Mouse (Mus musculus): ENCODE data around the gene Gucy2c. TPM values are rescaled to one million over a fixed set of nuclear protein-coding genes. Genes with fewer than 3 reads are reported as not detected.

Gucy2c gene
- polyA plus RNA-seq, 1 experiment from 2014 or later, result 0.06 TPM

DNA sequence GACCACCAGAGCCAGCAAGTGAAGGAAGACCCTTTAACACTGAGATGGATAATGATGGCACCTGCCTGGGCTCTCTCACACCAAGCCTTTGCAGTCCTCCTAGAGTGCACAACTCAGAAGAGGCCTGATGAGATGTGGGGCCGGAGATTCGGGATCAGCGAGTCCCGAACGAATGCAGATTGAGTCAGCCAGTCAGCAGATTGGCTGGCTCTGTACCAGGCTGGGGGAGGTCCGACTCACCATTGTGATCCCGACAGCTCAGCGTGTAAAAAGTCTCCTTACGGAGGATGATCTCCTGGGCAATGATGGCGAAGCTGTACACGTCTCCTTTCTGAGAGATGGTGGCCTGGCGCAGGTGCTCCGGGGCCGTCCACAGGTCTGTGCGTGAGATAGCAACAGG lies 61.1 kb downstream of the Gucy2c start:
- Histone ChIP-seq H3K36me3 (no peaks in the 10 kb centered on the region), H3K4me1 (no peaks in the 10 kb centered on the region), H3K27me3 (no peaks in the 10 kb centered on the region), H3K9ac (no peak overlapping the region), H3K4me2 (no peak overlapping the region), H3K9me3 (no peaks in the 10 kb centered on the region), H3K27ac (no peak overlapping the region), H3K4me3 (no peak overlapping the region)
- ATAC-seq (ENCODE audit: insufficient number of reproducible peaks, low FRiP score, low TSS enrichment, low read depth), result no peak
- WGBS, result 90% methylated on average over 15 of the region's 15 CpGs

DNA sequence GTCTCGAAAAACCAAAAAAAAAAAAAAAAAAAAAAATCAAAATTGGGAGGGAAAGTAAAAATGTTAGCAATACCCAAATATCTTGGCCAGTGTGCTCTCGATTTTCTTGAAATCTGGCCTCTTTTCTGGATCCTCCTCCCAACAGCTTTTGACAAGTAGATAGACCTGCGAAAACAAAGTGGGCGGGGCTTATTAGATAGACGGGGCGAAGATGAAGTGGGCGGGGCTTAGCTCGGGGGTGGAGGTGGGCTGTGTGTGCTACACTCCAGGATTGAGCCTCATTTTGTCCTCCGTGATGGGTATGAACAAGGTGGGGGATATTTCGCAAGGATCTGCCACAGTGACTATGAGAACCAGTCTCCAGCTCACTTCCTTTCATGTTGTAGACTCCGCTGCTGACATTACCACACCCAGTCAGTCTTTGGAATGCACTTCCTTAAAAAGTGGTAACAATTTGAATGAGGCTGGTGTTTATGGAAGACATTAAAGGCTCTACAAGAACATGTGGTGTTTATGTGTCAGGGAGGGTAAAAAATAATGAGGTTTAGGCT lies 65.6 kb downstream of the Gucy2c start:
- no peaks in the 10 kb centered on the region for H3K27me3 ChIP-seq
- no peak overlapping the region for H3K4me2 ChIP-seq
- no peaks in the 10 kb centered on the region for H3K4me1 ChIP-seq
- H3K36me3 ChIP-seq, result no peaks in the 10 kb centered on the region
- WGBS, result 77% methylated on average over 10 of the region's 11 CpGs
- H3K4me3 ChIP-seq, result no peak overlapping the region
- no peak for ATAC-seq (ENCODE audit: insufficient number of reproducible peaks, low FRiP score, low TSS enrichment, low read depth)
- no peak overlapping the region for H3K27ac ChIP-seq
- no peak overlapping the region for H3K9ac ChIP-seq
- H3K9me3 ChIP-seq, result no peaks in the 10 kb centered on the region

DNA sequence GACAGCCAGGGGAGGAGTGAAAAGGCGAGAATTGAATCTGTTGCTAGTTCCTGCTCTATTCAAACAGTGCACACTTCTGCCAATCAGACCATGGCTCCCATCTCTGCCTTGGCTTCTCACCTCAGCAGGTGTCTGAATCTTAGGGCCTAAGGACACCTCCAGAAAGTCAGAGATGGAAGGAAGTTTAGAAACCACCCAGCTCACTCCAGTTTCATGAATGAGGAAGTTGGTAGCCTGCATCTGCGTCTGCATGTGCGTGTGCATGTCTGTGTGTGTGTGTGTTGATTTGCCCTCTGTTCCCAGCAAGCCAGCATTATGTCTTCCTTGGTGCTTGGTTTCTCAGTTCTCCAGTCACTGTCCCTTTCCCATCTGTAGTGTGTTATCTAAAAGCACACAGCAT lies 67.5 kb downstream of the Gucy2c start:
- H3K4me3 ChIP-seq, result no peak overlapping the region
- 72% methylated on average over 3 of the region's 3 CpGs for WGBS
- no peaks in the 10 kb centered on the region for H3K4me1 ChIP-seq
- no peak overlapping the region for H3K27ac ChIP-seq
- H3K36me3 ChIP-seq, result no peaks in the 10 kb centered on the region
- no peaks in the 10 kb centered on the region for H3K9me3 ChIP-seq
- H3K27me3 ChIP-seq, result no peaks in the 10 kb centered on the region
- no peak for ATAC-seq (ENCODE audit: insufficient number of reproducible peaks, low FRiP score, low TSS enrichment, low read depth)
- no peak overlapping the region for H3K4me2 ChIP-seq
- no peak overlapping the region for H3K9ac ChIP-seq

GRCm38 (mm10) chr6:136710408-136710807 lies 71.2 kb downstream of the Gucy2c start:
- no peak for ATAC-seq (ENCODE audit: insufficient number of reproducible peaks, low FRiP score, low TSS enrichment, low read depth)
- Histone ChIP-seq H3K4me1 (no peaks in the 10 kb centered on the region), H3K9me3 (no peaks in the 10 kb centered on the region), H3K36me3 (no peaks in the 10 kb centered on the region), H3K9ac (no peak overlapping the region), H3K4me3 (no peak overlapping the region), H3K27ac (no peak overlapping the region), H3K4me2 (no peak overlapping the region), H3K27me3 (no peaks in the 10 kb centered on the region)
- WGBS, result 81% methylated on average over 5 of the region's 5 CpGs

- Histone ChIP-seq H3K27ac (no peak overlapping the region), H3K9me3 (no peaks in the 10 kb centered on the region), H3K4me3 (no peak overlapping the region), H3K9ac (no peak overlapping the region), H3K4me1 (no peaks in the 10 kb centered on the region), H3K4me2 (no peak overlapping the region), H3K27me3 (no peaks in the 10 kb centered on the region), H3K36me3 (no peaks in the 10 kb centered on the region)
- no peak for ATAC-seq (ENCODE audit: insufficient number of reproducible peaks, low FRiP score, low TSS enrichment, low read depth)
- WGBS, result 77% methylated on average over 6 of the region's 6 CpGs
These were observed 73.0 kb downstream of the Gucy2c start for GRCm38 (mm10) chr6:136708597-136708996.

DNA sequence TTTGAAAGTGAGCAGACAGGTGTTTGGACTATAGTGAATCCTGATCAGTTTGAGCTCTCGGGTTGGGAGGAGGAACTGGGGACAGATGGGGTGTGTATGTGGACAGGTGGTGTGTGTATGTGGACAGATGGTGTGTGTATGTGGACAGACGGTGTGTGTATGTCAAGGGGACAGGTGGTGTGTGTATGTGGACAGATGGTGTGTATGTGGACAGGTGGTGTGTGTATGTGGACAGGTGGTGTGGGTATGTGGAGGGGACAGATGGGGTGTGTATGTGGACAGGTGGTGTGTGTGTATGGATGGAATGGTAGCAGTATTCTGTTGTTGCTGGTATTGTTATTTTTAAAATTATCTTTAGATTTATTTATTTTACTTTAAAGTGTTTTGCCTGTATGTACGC lies 79.7 kb downstream of the Gucy2c start:
- H3K9me3 ChIP-seq, result no peaks in the 10 kb centered on the region
- H3K4me3 ChIP-seq, result no peak overlapping the region
- 88% methylated on average over 3 of the region's 3 CpGs for WGBS
- no peak for ATAC-seq (ENCODE audit: insufficient number of reproducible peaks, low FRiP score, low TSS enrichment, low read depth)
- H3K36me3 ChIP-seq, result no peaks in the 10 kb centered on the region
- H3K9ac ChIP-seq, result no peak overlapping the region
- H3K27me3 ChIP-seq, result no peaks in the 10 kb centered on the region
- H3K4me2 ChIP-seq, result no peak overlapping the region
- no peaks in the 10 kb centered on the region for H3K4me1 ChIP-seq
- H3K27ac ChIP-seq, result no peak overlapping the region

GRCm38 (mm10) chr6:136701185-136701584 lies 80.4 kb downstream of the Gucy2c start:
- no peaks in the 10 kb centered on the region for H3K27me3 ChIP-seq
- no peak for ATAC-seq (ENCODE audit: insufficient number of reproducible peaks, low FRiP score, low TSS enrichment, low read depth)
- WGBS, result 75% methylated on average over 5 of the region's 5 CpGs

GRCm38 (mm10) chr6:136691314-136691713 lies 90.3 kb downstream of the Gucy2c start:
- Histone ChIP-seq H3K27me3 (no peaks in the 10 kb centered on the region), H3K4me2 (no peak overlapping the region), H3K9me3 (no peaks in the 10 kb centered on the region), H3K27ac (no peak overlapping the region), H3K4me3 (no peak overlapping the region), H3K4me1 (peaks cover 9% of the 10 kb centered on the region; the same call in 1 of the 2 replicates), H3K36me3 (no peaks in the 10 kb centered on the region), H3K9ac (no peak overlapping the region)
- ATAC-seq (ENCODE audit: insufficient number of reproducible peaks, low FRiP score, low TSS enrichment, low read depth), result no peak
- WGBS, result 91% methylated on average over 6 of the region's 6 CpGs

More at GRCm38 (mm10) chr6:136701185-136701584, 80.4 kb downstream of the Gucy2c start:
- Histone ChIP-seq H3K27ac (no peak overlapping the region), H3K36me3 (no peaks in the 10 kb centered on the region), H3K4me2 (no peak overlapping the region), H3K9me3 (no peaks in the 10 kb centered on the region), H3K4me1 (no peaks in the 10 kb centered on the region), H3K9ac (no peak overlapping the region), H3K4me3 (no peak overlapping the region)

- no peak overlapping the region for H3K9ac ChIP-seq
- WGBS, result 76% methylated on average over 5 of the region's 5 CpGs
- no peak for ATAC-seq (ENCODE audit: insufficient number of reproducible peaks, low FRiP score, low TSS enrichment, low read depth)
- H3K27ac ChIP-seq, result no peak overlapping the region; the same call in 1 of the 2 replicates
- H3K36me3 ChIP-seq, result no peaks in the 10 kb centered on the region
- H3K4me1 ChIP-seq, result peaks cover 9% of the 10 kb centered on the region; the same call in 1 of the 2 replicates
- H3K9me3 ChIP-seq, result no peaks in the 10 kb centered on the region
- no peak overlapping the region for H3K4me3 ChIP-seq
- H3K4me2 ChIP-seq, result no peak overlapping the region
- no peaks in the 10 kb centered on the region for H3K27me3 ChIP-seq
These were observed 91.0 kb downstream of the Gucy2c start for GRCm38 (mm10) chr6:136690527-136690926.

DNA sequence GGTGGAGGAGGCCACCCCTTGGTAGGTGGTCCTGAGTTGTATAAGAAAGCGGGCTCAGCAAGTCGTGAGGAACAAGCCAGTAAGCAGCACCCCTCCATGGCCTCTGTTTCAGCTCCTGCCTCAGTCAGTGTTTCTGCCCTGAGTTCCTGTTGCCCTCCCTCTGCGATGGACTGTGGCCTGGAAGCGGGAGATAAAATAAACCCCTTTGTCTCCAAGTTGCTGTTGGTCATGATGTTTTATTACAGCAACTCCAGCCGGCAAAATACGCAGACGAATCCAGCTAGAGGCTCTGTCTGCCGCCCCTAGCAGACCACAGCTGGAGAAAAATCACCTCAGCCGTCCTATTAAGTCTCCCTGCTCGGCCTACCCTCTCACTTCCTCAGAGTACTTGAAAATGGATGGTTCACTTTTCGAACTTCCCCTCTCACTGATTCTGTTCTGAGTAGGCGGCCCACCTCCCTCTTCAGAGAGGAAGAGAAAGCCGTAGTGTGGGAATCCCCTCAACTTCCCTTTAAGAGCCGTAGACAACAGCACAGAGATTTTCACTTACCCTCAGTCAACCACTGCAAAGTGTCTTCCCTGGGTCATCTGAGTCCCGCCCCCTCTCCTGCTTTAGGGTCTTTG lies 91.7 kb downstream of the Gucy2c start:
- no peak for ATAC-seq (ENCODE audit: insufficient number of reproducible peaks, low FRiP score, low TSS enrichment, low read depth)

DNA sequence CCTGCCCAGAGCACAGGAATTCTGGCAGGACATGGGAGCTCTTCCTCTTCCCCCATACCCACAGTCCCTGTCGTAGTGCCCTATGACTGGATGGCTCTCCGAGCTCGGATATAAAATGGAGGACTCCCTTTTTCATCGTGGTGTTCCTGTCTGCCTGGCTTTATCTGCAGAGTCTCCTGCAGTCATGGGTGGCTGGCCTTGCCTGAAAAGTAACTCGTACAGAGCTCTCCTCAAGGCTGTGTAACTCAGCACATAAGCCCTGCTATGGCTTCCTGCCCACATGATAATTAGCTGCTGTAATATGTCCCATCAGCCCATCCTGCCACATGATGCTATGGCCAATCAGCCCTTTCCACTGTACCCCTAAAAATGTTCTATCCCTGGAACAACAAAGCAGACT lies 96.1 kb downstream of the Gucy2c start:
- H3K27ac ChIP-seq, result no peak overlapping the region
- no peak for ATAC-seq (ENCODE audit: insufficient number of reproducible peaks, low FRiP score, low TSS enrichment, low read depth)
- peaks cover 9% of the 10 kb centered on the region; the same call in 1 of the 2 replicates for H3K4me1 ChIP-seq
- no peaks in the 10 kb centered on the region for H3K9me3 ChIP-seq
- H3K27me3 ChIP-seq, result no peaks in the 10 kb centered on the region
- 68% methylated on average over 5 of the region's 5 CpGs for WGBS
- no peaks in the 10 kb centered on the region for H3K36me3 ChIP-seq
- H3K4me3 ChIP-seq, result no peak overlapping the region
- H3K9ac ChIP-seq, result no peak overlapping the region
- H3K4me2 ChIP-seq, result no peak overlapping the region

More for the DNA sequence above, 91.7 kb downstream of the Gucy2c start:
- Histone ChIP-seq H3K9ac (no peak overlapping the region), H3K4me3 (no peak overlapping the region), H3K36me3 (no peaks in the 10 kb centered on the region), H3K4me1 (peaks cover 9% of the 10 kb centered on the region; the same call in 1 of the 2 replicates), H3K9me3 (no peaks in the 10 kb centered on the region), H3K27me3 (no peaks in the 10 kb centered on the region), H3K27ac (no peak overlapping the region; the same call in 1 of the 2 replicates), H3K4me2 (no peak overlapping the region)
- 52% methylated on average over 15 of the region's 15 CpGs for WGBS

- WGBS, result 83% methylated on average over 11 of the region's 11 CpGs
- ATAC-seq (ENCODE audit: insufficient number of reproducible peaks, low FRiP score, low TSS enrichment, low read depth), result no peak
- Histone ChIP-seq H3K27me3 (no peaks in the 10 kb centered on the region), H3K36me3 (no peaks in the 10 kb centered on the region), H3K4me1 (no peaks in the 10 kb centered on the region), H3K27ac (no peak overlapping the region), H3K9ac (no peak overlapping the region), H3K9me3 (no peaks in the 10 kb centered on the region), H3K4me2 (no peak overlapping the region), H3K4me3 (no peak overlapping the region)
These were observed 97.9 kb downstream of the Gucy2c start for GRCm38 (mm10) chr6:136683410-136684334.

Data from limb, embryonic 15.5 days (tissue).